In genomic region chr7:12993148-12993547, GRCm38 (mm10) we compare ENCODE assay signal across 18 mouse cellular contexts. TPM values are rescaled to one million over a fixed set of nuclear protein-coding genes. Genes with fewer than 3 reads are reported as not detected.
"Had no signal": no experiment of that assay in that cellular context is flagged by ENCODE, and none has a peak within 500 bp of the region (broad histone marks: within the 10 kb centered on the region; RNA-seq: fewer than 3 reads in every experiment).

No protein-coding gene starts in this region.

- H3K36me3 ChIP-seq: neural tube, embryonic 13.5 days; neural tube, embryonic 15.5 days; stomach, embryonic 15.5 days had no signal

- H3K4me2 ChIP-seq: neural tube, embryonic 13.5 days; neural tube, embryonic 15.5 days; stomach, embryonic 15.5 days had no signal

- H3K27me3 ChIP-seq: neural tube, embryonic 13.5 days; neural tube, embryonic 15.5 days; stomach, embryonic 15.5 days had no signal

- H3K9me3 ChIP-seq: neural tube, embryonic 13.5 days; neural tube, embryonic 15.5 days; stomach, embryonic 15.5 days had no signal

- H3K27ac ChIP-seq: neural tube, embryonic 13.5 days; neural tube, embryonic 15.5 days; stomach, embryonic 15.5 days; stomach, postnatal 0 days had no signal

- H3K9ac ChIP-seq: neural tube, embryonic 13.5 days; neural tube, embryonic 15.5 days; stomach, embryonic 15.5 days had no signal

- H3K4me3 ChIP-seq: neural tube, embryonic 13.5 days; neural tube, embryonic 15.5 days; stomach, embryonic 15.5 days had no signal

- H3K4me1 ChIP-seq: neural tube, embryonic 13.5 days; neural tube, embryonic 15.5 days; stomach, embryonic 15.5 days had no signal

- DNase-seq: retina, postnatal 1 day; right cerebral cortex, adult 18-20 months; right cerebral cortex, postnatal 14 days; right cerebral cortex, postnatal 25 days; right cerebral cortex, postnatal 4 days; spleen, adult 18-20 months; thymus, adult 18-20 months; thymus, adult 2 months; thymus, postnatal 14 days; thymus, postnatal 25 days; thymus, postnatal 36 days; thymus, postnatal 4 days had no signal

RNA-seq across cellular contexts. Expression of gene Slc27a5, which starts 4.8 kb away (rescaled TPM):
- polyA plus RNA-seq: small intestine, adult 2 months; stomach, embryonic 14.5 days had no signal
